Mouse (Mus musculus) embryonic facial prominence, embryonic 15.5 days (tissue): ENCODE measurements around the gene Pld5. TPM values are rescaled to one million over a fixed set of nuclear protein-coding genes. Genes with fewer than 3 reads are reported as not detected.

Experiments used
- ATAC-seq: fragments of 200-750 bp; cut with Nextera tagmentation; 2 replicates; pipeline ENCODE4 v1.8.0; 2017; ENCODE audit warnings: low read depth, moderate TSS enrichment; ENCODE audit not compliant: insufficient number of reproducible peaks, low FRiP score, low TSS enrichment
- H3K27ac ChIP-seq: fragments of 300-500 bp; sonication (generic); replicated peaks from 2 replicates; pipeline ENCODE4 v1.5.1; 2015; ENCODE audit warnings: mild to moderate bottlenecking, inconsistent platforms
- H3K27me3 ChIP-seq: fragments of 300-500 bp; sonication (generic); 2 replicates; pipeline ENCODE4 v1.6.1; 2015; ENCODE audit warnings: inconsistent platforms
- H3K36me3 ChIP-seq: fragments of 300-500 bp; sonication (generic); 2 replicates; pipeline ENCODE4 v1.6.1; 2015; ENCODE audit warnings: mild to moderate bottlenecking, inconsistent platforms
- H3K4me1 ChIP-seq: fragments of 300-500 bp; sonication (generic); 2 replicates; pipeline ENCODE4 v1.6.1; 2015; ENCODE audit warnings: inconsistent platforms
- H3K4me2 ChIP-seq: fragments of 300-500 bp; sonication (generic); replicated peaks from 2 replicates; pipeline ENCODE4 v1.6.1; 2015; ENCODE audit warnings: mild to moderate bottlenecking, inconsistent platforms
- H3K4me3 ChIP-seq: fragments of 300-500 bp; sonication (generic); replicated peaks from 2 replicates; pipeline ENCODE4 v1.5.1; 2015; ENCODE audit warnings: mild to moderate bottlenecking, inconsistent platforms
- H3K9ac ChIP-seq: fragments of 300-500 bp; sonication (generic); 2 replicates; pipeline ENCODE4 v1.6.1; 2015; ENCODE audit warnings: inconsistent platforms
- H3K9me3 ChIP-seq: fragments of 300-500 bp; sonication (generic); replicated peaks from 2 replicates; pipeline ENCODE4 v1.6.1; 2016; ENCODE audit warnings: inconsistent platforms
- WGBS: fragments of 180-500 bp; shearing (Covaris S2); methylation state at CpG from one replicate; pipeline ENCODE4 v1.1.7; 2015; 5-methylcytosine and 5-hydroxymethylcytosine counted together
- polyA plus RNA-seq: library from polyadenylated mRNA; unstranded; fragments of >200 nt; fragmentation: Nextera tagmentation; extraction: Ambion mirVana; gene quantifications from 2 replicates; pipeline ENCODE4 v1.2.1, GENCODE M21; 2015

The Pld5 gene
- polyA plus RNA-seq, 1 experiment from 2014 or later, result 1.3 TPM

GRCm38 (mm10) chr1:175946718-175947315 is 328.3 kb downstream of the Pld5 start:
- WGBS, result 76% methylated on average over 4 of the region's 4 CpGs

GRCm38 (mm10) chr1:175943168-175943567 is 331.9 kb downstream of the Pld5 start:
- H3K4me2 ChIP-seq, result no peak overlapping the region
- H3K27ac ChIP-seq, result no peak overlapping the region
- no peak overlapping the region for H3K4me3 ChIP-seq
- H3K9me3 ChIP-seq, result no peaks in the 10 kb centered on the region
- no peaks in the 10 kb centered on the region for H3K27me3 ChIP-seq
- no peaks in the 10 kb centered on the region for H3K36me3 ChIP-seq
- H3K9ac ChIP-seq, result no peak overlapping the region
- ATAC-seq, result no peak
- WGBS, result 89% methylated on average over 7 of the region's 7 CpGs
- H3K4me1 ChIP-seq, result no peaks in the 10 kb centered on the region

More at GRCm38 (mm10) chr1:175946718-175947315, 328.3 kb downstream of the Pld5 start:
- no peaks in the 10 kb centered on the region for H3K4me1 ChIP-seq
- no peaks in the 10 kb centered on the region for H3K36me3 ChIP-seq
- no peak overlapping the region for H3K4me3 ChIP-seq
- H3K27ac ChIP-seq, result no peak overlapping the region
- no peaks in the 10 kb centered on the region for H3K27me3 ChIP-seq
- no peaks in the 10 kb centered on the region for H3K9me3 ChIP-seq
- no peak overlapping the region for H3K9ac ChIP-seq
- ATAC-seq, result no peak
- H3K4me2 ChIP-seq, result no peak overlapping the region

DNA sequence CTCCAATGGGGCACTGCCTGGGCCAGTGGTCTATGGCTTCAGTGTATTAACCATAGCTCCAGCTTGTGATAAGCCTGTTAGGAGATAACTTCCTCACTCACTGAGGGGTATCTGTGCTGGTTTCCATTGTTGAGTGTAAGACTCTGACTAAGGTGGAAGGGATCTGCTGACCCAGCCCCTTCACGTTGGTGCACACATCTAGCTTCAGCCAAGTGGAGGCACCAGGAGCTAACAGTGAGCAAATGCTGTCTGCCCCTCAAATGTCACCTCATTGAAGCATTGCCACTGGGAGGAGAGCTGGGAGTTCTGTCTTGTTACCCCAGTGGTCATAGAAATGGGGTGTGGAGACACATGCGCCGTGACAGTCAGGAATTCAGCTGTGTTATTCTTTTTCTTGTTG is 336.4 kb downstream of the Pld5 start:
- H3K9ac ChIP-seq, result no peak overlapping the region
- H3K27me3 ChIP-seq, result no peaks in the 10 kb centered on the region
- no peak overlapping the region for H3K4me2 ChIP-seq
- H3K4me3 ChIP-seq, result no peak overlapping the region
- WGBS, result 83% methylated on average over 3 of the region's 3 CpGs
- no peaks in the 10 kb centered on the region for H3K9me3 ChIP-seq
- no peaks in the 10 kb centered on the region for H3K4me1 ChIP-seq
- no peak for ATAC-seq
- H3K36me3 ChIP-seq, result no peaks in the 10 kb centered on the region
- H3K27ac ChIP-seq, result no peak overlapping the region

DNA sequence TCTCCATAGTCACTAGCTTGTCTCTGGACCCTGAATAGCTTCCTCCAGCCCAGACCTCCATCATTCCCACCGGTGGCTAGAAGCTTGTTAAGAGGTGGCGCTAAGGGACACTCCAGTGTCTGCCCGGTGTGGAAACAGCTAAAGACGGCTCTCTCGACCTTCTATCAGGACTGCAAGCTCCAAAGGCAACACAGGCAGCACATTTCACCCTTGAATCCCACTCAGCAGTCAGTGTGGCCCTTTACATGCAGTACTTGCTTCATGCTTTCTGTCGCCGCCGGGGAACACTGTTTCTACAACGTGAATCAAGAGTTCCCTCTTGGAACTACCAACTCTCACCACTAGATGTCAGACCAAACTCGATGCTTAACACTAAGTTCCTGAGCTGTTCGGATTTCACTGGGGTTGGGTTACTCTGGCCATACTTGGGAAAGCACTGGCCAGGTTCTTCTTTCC is 338.8 kb downstream of the Pld5 start:
- 0 out of 2 replicates have a peak overlapping the region, but pooled peaks have one; percentile 8 for H3K4me3 ChIP-seq

DNA sequence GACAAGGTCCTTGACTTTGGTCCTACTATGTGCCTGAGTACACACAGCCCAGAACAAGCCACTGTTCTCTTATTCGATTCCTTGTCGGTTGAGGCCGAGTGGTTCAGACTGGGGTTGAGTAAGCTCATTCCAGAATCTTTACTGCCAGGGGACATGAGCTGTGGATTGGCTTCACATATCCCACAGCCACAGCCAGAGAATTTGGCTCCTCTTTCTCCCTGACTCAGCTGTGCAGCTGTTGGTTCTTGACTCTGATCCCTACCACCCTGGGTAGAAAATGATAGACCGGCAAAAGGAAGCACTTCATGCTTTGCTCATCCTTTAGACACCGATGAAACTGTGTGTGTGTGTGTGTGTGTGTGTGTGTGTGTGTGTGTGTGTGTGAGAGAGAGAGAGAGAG is 343.7 kb downstream of the Pld5 start:
- H3K27me3 ChIP-seq, result no peaks in the 10 kb centered on the region
- WGBS, result 82% methylated on average over 5 of the region's 5 CpGs
- H3K4me1 ChIP-seq, result no peaks in the 10 kb centered on the region
- H3K36me3 ChIP-seq, result no peaks in the 10 kb centered on the region
- H3K4me3 ChIP-seq, result no peak overlapping the region
- ATAC-seq, result no peak
- no peak overlapping the region for H3K9ac ChIP-seq
- H3K4me2 ChIP-seq, result no peak overlapping the region
- no peak overlapping the region for H3K27ac ChIP-seq
- H3K9me3 ChIP-seq, result no peaks in the 10 kb centered on the region

More for the DNA sequence above, 338.8 kb downstream of the Pld5 start:
- Histone ChIP-seq H3K9ac (no peak overlapping the region), H3K4me1 (no peaks in the 10 kb centered on the region), H3K4me2 (peak overlapping the region; percentile 44), H3K27ac (no peak overlapping the region), H3K9me3 (no peaks in the 10 kb centered on the region), H3K36me3 (no peaks in the 10 kb centered on the region), H3K27me3 (no peaks in the 10 kb centered on the region)
- ATAC-seq, result no peak
- 10% methylated on average over 11 of the region's 11 CpGs for whole genome bisulfite sequencing

GRCm38 (mm10) chr1:175923848-175924787 is 351.0 kb downstream of the Pld5 start:
- no peak overlapping the region for H3K9ac ChIP-seq
- H3K4me2 ChIP-seq, result no peak overlapping the region
- no peak for ATAC-seq
- H3K36me3 ChIP-seq, result no peaks in the 10 kb centered on the region
- H3K27ac ChIP-seq, result no peak overlapping the region
- no peak overlapping the region for H3K4me3 ChIP-seq
- H3K9me3 ChIP-seq, result no peaks in the 10 kb centered on the region
- H3K27me3 ChIP-seq, result no peaks in the 10 kb centered on the region
- H3K4me1 ChIP-seq, result no peaks in the 10 kb centered on the region
- 53% methylated on average over 7 of the region's 7 CpGs for WGBS

DNA sequence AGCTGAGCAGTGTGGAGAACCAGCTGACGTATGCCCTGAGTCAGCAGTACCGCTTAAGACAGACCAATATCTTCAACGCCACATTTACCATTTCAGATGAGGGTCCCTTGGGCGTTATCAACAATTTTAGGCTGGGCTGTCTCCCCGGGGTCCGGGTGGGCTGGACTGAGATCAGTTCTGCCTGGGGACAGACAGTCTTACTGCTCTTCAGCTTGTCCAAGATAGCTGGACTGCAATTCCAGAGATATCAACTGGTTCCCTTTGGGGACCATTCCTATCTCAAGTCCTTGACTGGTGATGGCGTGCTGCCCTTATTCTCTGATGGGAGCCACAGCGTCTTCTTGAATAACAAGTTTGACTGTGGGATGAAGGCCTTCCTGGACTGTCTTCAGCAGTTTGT is 354.0 kb downstream of the Pld5 start:
- WGBS, result 88% methylated on average over 8 of the region's 8 CpGs

DNA sequence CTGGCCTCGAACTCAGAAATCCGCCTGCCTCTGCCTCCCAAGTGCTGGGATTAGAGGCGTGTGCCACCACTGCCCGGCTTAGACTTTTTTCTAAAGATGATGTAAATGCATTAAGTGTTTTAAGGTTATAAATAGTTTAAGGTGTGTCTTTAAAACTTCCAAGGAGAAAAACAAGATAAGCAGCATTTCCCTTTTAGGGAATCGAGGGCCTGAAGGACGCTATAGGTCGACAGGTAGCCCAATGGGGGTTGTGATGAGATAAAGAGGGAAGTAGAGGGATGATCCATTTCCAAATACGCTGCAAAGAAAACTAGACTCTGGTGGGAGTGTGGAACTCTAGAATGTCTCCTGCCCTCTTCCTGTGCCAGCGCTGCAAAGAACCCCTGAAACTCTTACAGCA is 355.1 kb downstream of the Pld5 start, which contains the start of gene Gm38100:
Gene Gm38100 (plus strand): TSS at position 301 of the 400 bp plus-strand sequence.
- Histone ChIP-seq H3K9me3 (no peaks in the 10 kb centered on the region), H3K27me3 (no peaks in the 10 kb centered on the region), H3K36me3 (no peaks in the 10 kb centered on the region), H3K9ac (no peak within 1 kb of the TSS), H3K4me1 (no peaks in the 10 kb centered on the region), H3K27ac (no peak within 1 kb of the TSS), H3K4me2 (no peak within 1 kb of the TSS), H3K4me3 (no peak within 1 kb of the TSS)
- no peak for ATAC-seq
- WGBS, result 85% methylated on average over 9 of the region's 9 CpGs

More for the DNA sequence above, 354.0 kb downstream of the Pld5 start:
- Histone ChIP-seq H3K36me3 (no peaks in the 10 kb centered on the region), H3K4me3 (no peak overlapping the region), H3K27me3 (no peaks in the 10 kb centered on the region), H3K9me3 (no peaks in the 10 kb centered on the region), H3K27ac (no peak overlapping the region), H3K9ac (no peak overlapping the region), H3K4me2 (no peak overlapping the region), H3K4me1 (no peaks in the 10 kb centered on the region)
- ATAC-seq, result 0 out of 2 replicates have a peak, but pooled peaks have one; percentile 11

DNA sequence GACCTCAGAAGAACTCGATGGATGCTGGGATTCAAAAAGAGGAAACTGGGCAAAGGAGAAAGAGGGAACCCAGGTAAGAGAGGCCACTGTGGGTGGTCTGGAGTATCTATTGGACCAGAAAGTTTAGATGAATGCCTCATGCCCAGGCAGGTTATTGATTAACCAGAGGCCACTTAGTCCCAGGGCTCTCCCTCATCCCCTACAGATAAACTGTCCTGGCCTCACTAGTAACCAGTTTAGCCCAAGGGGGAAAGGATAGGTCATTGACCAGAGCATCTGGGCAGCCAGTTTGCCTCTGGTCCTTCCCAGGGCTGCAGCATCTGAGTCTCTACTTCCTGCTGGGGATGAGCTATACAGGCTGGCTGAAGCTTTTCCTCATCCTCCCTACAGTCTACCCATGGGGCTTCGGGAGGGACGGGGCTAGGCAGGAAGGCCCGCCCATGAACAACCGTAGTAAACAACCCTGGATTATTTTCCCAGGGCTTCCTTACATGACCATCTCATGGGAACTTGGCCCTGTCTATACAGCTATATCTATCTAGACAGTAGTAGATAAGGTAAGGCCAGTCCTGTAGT is 361.3 kb downstream of the Pld5 start:
- Histone ChIP-seq H3K4me3 (no peak overlapping the region), H3K36me3 (peaks cover 14% of the 10 kb centered on the region), H3K27ac (no peak overlapping the region), H3K9ac (no peak overlapping the region), H3K9me3 (no peaks in the 10 kb centered on the region), H3K4me1 (no peaks in the 10 kb centered on the region), H3K4me2 (no peak overlapping the region), H3K27me3 (no peaks in the 10 kb centered on the region)
- ATAC-seq, result no peak
- 79% methylated on average over 5 of the region's 5 CpGs for WGBS
